Mouse (Mus musculus) left cerebral cortex, postnatal 36 days (tissue): ENCODE data around the gene Topaz1. TPM values are rescaled to one million over a fixed set of nuclear protein-coding genes. Genes with fewer than 3 reads are reported as not detected.

ENCODE experiments used
- DNase-seq, 2 experiments: peaks; one replicate each; pipeline ENCODE4 v3.0.0; 2021 to 2022; ENCODE audit warnings: low spot score in 2 of 2, mixed read lengths in 1 of 2
- intact Hi-C: fragments of 180-260 bp; cut with DNase I; formaldehyde crosslinking; loops from one replicate; pipeline ENCODE4 v1.15.1; 2025
- total RNA-seq, 2 experiments: library from RNA; stranded (reverse); gene quantifications; 2 replicates each; pipeline ENCODE4 v1.2.3; 2021

The Topaz1 gene
- total RNA-seq, result not detected

DNA sequence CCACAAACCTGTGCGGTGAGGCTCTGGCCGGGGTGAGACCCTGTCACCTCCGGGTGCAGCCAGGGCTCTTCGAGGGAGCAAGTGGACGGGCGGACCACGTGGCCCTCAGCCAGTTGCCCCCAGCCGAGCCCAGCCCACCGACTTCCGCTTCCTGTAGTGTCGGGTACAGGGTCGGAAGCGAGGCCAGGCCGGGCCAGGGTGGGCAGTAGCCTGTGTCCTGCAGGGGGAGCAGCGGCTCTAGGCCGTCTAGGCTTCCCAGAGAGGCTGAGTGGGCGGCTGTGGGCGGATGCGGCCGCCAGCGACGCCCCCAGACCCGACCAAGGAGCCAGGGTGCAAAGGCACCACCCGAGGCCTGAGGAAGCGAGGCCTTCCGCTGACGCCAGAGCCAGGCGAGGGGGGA lies at the start of gene Topaz1:
TSS of gene Topaz1 (plus strand) at position 287 of the 400 bp plus-strand sequence.
- DNase-seq, result no peak
- intact Hi-C loops, result no loop called here

DNA sequence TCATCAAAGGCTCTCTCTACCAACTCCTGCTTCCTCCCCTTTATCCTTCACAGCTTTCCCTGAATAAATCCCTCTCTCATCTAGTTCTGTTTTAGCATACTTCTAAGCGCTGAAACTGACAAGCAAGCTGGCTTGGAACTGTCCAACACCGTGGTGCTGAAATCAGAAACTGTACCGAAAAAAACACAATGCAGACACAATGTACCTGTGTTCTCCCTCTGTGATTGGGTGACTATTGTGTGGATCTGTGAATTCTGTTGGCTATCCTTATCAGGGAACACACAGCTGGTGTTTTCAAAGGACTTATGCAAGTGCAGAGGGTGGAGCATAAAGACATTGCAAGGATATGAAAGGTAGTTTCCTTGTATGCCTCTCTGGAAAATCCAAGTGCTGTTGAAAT lies 45.3 kb upstream of the Topaz1 start:
- intact Hi-C loops, result no loop called here
- DNase-seq, result no peak

DNA sequence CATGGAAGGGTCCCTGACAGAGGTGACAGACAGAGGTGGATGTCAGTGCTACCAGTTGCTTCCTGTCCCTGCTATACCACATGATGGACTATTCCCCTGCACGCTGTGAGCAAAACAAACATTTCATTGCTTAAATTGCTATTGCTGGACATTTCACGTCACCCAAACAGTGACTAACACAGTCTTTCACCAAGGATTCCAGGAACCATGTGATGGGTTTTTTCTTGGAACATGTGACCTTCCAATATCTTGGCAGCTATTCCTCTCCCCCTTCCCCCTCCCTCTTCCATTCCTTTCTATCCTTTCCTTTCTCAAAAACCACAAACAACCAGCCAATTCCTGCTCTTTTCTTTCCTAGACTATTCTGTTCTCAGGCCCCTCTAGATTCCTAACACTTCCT lies 33.3 kb upstream of the Topaz1 start:
- DNase-seq, result no peak
- intact Hi-C loops, result no loop called here

DNA sequence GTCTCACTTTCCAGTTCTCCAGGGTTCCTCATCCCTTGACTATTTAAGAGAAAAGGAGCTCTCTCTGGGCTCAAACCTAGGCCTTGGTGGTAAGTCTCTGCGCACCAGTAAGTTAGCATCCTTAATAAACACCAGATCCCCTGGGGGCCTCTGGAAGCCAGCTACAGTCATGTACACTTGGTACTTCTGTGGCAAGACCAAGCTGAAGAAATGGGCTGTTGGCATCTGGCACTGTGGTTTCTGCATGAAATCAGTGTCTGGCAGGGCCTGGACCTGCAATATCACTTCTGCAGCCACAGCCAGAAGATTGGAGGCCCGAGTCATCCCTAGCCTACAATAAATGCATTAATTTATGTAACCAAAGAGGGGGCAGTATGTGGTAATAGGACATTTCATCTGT lies 32.1 kb upstream of the Topaz1 start:
- no peak for DNase-seq
- intact Hi-C loops, result no loop called here

DNA sequence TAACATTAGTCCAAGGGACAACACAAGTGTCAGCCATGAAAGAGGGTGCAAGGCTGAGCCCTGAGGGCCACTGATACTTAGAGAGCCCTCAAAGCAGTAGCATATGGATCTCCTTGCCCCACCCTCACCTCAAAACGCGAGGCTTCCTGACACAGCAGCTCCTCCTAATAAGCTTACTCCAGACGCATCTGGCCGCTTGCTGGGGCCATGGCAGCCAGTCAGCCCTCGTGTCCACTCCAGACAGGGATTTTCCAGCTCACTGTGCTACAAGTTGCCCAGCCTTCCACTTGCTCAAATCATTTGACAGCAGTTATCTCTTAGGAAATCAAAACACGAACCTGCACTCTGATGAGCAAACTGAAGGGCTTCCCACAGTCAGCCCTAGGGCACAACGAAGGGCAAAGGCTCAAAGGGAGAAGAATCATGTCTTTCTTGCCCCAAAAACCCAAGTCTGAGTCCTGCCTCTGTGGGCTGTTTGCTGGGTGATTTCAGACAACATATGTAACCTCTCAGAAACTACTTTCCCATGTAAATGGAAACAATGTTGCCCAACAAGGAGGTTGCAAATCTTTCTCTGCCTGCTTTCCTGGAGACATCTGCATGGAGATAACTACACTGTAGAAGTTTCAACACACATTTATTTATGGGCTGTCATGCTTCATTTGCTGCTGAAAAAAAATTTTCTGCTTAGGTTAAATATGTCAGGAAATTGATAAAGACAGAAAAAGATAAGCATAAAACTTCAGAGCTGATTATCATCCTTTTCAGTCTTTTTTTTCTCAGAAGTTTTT lies 30.8 kb upstream of the Topaz1 start:
- intact Hi-C loops, result no loop called here
- DNase-seq, result no peak

DNA sequence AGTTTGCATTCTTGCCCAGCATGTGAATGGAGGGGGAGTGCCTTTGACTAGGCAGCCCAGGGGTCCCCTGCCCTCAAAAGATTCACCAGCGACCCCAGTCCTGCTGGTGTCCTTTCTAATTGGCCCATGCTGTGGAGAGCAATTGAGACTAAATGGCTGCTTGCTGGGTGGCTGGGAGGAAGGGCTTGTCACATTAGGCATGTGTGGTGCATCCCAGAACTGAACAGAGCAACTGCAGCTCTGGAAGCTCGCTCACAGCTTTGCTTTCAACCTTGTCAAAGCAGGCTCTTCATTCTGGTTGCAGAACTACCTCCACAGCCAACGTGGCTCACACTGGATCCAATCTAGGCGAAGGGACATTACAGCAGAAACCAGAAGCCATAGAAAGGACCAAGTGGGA lies 24.9 kb upstream of the Topaz1 start:
- intact Hi-C loops, result no loop called here
- no peak for DNase-seq

DNA sequence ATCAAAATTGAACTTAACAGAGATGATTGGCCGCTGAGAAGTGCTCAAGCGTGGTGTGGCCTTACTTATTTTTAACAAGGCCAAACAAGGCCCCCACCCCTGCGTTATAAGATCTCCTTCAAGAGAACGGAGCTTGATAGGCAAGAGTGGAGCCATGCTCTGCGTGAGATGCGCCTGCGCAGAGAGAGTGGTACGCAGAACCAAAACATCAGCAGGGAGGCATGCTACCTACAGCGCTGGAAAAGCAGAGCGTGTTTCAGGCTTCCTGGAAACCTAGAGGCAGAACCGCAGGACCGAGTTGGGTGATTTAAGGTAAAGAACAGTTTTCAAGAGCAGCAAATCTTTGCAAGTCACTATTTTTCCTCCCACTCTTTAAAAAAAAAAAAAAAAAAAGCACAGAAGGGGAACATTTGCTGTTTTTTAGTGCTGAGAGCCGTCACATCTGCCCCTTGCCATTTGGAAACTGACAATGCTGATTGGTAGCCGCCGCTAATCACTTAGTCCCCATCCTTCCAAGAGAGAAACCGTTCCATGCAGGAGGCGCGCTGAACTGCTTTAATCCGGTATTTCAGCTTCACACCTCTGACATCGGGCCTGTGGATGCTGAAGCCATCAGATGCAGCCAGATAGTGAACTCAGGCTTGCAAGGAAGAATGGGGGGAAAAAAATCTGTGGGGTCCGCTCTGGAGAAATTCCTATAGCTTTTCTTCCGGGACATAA lies 21.9 kb upstream of the Topaz1 start:
- peak in 1 of 2 experiments; percentile 19 for DNase-seq
- intact Hi-C loops, result loop anchor here (5.0 kb wide), 2 partner anchors 38 to 153 kb away; no protein-coding TSS in a partner anchor

DNA sequence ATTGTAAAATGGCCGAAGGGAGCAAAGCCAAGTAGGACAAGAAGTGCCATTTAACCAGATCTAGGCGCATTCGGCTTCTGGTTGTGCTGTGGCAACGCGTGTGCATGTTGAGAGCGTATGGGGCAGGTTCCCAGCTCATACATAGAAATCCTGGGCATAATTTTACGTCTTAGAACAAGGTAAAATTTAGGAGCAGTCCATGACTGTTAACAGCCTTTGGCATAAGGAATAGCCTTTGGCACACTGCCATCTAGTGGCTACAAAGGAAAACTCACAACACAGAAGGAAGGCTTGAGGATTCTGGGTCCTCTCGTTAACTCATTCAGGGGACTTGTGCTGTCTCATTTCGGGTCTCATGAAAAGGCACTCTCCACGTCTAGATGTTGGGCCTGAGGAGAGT lies 17.6 kb upstream of the Topaz1 start:
- intact Hi-C loops, result loop anchor here (1.0 to 5.0 kb wide), 4 partner anchors 42 to 482 kb away; no protein-coding TSS in a partner anchor
- peak; percentile 46 to 60 for DNase-seq

DNA sequence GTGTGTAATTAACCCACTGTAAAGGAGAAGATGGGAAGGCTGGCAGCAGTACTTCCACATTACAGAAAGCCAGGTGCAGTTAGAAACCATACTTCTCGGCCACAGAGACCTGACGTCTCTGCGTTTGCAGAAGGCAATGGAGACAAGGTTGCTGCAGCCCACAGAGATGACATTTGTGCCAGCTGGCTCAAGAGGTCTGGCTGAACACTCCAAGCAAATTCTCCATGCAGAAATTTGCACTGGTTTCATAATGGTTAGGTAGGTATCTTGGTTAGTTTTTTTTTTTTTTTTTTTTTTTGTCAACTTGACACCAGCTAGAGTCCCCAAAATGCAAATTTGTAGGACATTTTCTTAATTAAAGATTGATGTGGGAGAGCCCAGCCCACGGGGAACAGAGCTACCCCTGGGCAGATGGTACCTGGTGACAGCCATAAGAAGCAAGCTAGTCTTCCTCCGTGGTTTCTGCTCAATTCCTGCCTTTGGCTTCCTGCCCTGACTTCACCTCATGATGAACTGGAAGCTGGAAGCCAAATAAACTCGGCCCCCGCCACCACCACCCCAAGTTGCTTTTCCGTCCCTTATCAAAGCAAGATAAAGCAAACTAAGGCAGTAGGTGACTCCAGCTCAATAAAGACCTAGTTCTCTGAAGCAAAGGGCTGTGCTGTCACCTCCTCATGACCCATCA lies 14.9 kb upstream of the Topaz1 start:
- intact Hi-C loops, result no loop called here

DNA sequence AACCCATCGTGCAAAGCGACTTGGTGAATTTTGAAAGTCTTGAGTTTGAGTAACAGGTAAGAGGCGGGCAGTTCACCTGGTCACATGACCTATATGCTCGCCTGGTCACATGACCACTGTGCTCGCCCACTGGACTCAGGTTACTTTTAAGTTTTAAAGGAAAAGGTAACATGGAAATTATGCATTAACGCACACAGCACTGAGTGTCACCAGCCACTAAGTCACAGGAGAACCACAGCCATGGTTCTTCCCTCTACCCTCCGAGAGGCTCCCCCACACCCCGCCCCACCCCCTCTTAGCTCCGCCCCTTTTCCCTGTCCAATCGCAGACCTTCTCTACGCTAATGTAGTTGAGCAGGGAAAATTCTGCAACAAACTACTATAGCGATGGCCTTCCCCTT lies 13.9 kb upstream of the Topaz1 start:
- intact Hi-C loops, result no loop called here

More for the DNA sequence above, 14.9 kb upstream of the Topaz1 start:
- DNase-seq, result no peak

DNA sequence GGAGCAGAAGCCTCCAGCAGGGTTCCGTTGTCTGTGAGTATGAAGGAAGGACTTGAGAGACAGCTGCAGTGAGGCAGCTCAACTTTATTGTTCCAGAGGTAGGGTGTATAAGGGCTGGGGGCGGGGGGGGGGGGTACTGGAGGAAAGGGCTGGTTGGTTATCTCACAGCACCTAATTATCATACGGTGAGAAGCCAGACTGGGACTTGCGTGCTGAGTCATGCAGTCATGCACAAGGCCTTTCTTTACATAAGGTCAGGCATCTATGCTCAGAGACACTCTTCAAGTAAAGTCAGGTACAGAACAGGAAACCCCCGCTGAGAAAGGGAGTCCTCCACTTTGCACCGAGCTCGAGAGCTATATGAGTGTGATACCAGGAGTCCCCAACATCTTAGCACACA lies 12.2 kb upstream of the Topaz1 start:
- no peak for DNase-seq
- intact Hi-C loops, result no loop called here

More for the DNA sequence above, 13.9 kb upstream of the Topaz1 start:
- no peak for DNase-seq

DNA sequence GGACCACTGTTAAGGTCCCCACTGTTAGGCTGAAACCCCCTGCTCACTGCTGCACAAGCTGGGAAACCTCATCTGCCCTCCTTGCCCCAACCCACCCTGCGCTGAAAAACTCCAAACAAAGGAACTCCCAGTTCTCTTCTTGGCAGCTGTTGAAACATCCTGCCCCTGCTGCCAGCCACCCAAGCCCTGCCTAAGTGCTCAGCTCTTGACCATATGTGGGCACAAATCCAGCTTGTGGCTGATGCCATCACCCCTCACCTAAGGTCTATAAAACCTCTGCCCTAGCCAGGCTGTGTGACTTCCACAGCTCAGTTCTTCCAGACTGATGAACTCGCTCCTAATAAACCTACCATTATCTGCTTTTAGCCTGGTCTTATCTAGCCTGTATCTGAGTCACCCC lies 11.1 kb upstream of the Topaz1 start:
- DNase-seq, result no peak
- intact Hi-C loops, result no loop called here

DNA sequence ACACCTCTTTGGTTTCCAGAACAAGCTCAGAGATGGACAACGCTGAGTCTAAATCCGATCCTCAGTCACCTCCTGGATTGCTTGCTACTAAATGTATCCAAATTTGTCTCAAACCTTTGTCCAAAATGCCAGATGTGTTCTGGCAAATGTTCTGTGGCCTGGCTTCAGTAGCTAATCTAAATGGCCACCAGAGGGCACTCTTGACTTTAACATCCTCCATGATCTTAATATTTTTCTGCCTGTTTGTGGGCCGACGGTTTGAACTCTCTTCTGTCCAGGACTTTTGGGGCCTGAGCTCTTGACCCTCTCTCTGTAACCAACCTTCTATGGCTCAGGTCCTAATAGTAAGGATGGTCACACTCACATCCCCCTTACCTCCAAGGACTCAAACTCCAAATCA lies 10.4 kb upstream of the Topaz1 start:
- intact Hi-C loops, result no loop called here
- DNase-seq, result no peak

DNA sequence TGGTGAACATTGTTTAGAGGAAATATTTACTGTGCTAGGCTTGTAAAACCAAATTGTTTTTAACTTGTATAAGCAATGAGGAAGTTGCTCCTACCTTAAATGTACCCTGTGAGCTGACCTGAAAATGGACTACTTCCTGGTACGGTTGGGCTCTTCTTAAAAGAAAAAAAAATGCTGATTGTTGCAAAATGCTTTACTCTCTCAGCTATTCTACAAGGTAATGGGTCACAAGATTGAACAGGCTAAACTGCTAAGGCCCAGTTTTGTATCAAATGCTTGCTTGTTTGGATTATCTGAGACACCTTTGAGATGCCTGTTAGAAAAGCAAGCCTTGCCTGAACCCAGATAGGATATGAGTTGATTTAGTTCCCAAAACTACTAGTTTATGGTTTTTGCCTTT lies 1.3 kb upstream of the Topaz1 start:
- intact Hi-C loops, result no loop called here

DNA sequence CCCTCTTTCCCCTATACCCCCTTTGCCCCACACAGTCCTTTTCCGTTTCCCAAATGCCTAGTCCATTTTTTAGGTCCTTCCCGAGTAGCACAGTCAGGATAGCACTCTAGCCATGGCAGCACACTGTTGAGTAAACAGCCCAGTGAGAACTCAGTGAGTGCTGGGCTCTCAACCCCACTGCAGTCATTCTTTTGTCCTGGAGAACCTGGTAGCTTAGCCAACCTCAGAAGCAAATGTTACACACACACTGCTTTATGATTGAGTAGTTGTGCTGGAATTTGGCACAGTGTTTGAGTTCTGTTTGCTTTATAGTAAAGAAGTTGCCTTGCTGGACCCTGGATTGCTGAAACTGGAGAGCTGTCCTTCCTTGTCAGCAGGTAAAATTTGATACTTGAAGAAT lies 10.5 kb downstream of the Topaz1 start:
- no peak for DNase-seq
- intact Hi-C loops, result no loop called here

More for the DNA sequence above, 1.3 kb upstream of the Topaz1 start:
- DNase-seq, result no peak

DNA sequence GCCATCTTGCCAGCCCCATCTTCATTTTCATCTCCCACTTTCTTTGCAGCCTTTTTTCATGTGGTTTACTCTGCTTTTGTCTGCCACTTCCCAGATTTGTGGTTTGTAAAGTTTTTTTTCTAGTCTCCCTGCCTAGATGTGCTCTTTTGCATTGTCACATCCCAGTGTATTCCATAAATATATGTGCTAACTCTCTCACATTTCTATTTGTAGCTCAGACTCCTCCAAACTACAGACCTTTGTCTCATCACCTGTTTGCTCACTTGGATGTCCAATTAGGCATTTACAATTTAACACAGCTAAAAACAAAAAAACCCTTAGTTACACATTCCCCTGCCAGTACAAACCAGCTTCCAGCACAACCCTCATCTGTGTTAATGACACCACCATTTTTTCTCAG lies 13.0 kb downstream of the Topaz1 start:
- DNase-seq, result no peak
- intact Hi-C loops, result no loop called here

DNA sequence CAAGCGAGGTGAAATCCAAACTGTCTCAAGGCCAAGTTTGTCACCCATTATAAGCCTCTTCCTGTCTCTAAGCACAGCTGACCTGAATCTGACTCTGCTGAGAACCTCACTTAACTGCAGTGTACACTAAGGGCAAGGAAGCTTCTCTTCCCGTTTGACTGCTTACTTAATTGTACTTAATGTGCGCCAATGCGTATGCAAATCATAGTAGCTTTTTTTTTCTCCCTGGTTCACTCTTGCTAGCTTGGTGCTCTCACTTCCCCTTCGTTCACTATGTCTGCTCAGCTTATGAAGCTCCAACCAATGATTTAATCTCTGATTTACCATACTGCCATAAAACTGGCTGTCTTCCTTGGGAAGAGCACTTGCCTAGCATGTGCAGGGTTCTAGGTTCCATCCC lies 38.1 kb downstream of the Topaz1 start:
- intact Hi-C loops, result no loop called here

DNA sequence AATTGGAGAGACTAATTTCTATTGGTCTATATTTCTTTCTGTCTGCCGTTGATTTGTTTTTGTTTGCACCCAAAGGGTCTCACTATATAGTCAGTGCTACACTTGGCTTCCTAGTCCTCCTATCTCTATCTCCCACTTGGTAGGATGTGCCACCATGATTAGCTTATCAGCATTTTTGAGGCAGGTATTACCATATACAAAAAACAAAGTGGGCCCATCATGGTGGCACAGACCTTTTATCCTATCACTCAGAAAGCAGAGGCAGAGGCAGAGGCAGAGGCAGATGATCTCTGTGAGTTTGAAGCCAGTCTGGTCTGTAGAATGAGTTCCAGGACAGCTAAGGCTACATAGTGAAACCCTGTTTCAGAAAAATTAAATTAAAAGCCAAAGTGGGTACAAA lies 39.4 kb downstream of the Topaz1 start:
- intact Hi-C loops, result no loop called here
- DNase-seq, result no peak

More for the DNA sequence above, 38.1 kb downstream of the Topaz1 start:
- DNase-seq, result no peak

DNA sequence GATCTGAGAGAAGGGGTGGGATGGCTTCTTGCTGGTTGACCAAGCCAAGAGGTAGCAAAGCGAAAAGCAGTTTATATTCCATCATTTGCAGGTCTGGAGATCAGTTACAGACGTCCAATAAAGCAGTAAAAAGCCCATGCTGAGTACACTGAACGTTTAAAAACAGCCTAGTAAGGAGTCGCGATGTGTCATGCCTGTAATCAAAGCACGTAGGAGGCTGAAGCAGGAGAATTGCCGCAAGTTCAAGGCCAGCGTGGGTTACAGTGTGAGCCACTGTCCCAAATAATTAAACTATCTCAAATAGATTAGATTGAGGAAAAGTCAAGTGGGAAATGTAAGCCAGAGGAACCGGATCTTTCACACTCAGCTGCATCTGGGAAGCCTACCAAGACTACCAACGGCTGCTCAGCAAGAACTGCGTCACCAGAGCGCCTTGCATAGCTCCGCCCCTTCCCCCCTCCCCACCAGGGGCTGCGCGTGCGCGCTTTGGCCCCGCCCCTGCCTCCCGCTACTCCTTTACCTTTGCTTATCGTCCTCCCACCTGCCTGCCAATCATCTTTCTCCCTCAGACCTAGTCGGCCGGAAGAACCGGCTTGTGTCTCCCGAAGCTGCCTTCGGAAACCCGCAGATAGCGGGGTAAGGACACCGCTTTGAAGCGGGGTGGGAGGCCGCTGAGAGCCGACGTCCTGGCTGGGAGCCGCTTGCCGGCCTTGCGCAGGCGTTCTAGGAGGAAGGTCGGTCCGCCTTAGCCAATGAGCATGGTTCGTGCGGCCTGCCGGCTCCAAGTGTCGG lies 58.1 kb downstream of the Topaz1 start, which contains the start of gene Tcaim:
TSS of gene Tcaim (plus strand) at position 487 of the 792 bp plus-strand sequence.
- intact Hi-C loops, result no loop called here
- DNase-seq, result peak; percentile 91 to 93
